Mouse (Mus musculus) thymus, adult 2 months (tissue): ENCODE data around the gene Osgin1. TPM values are rescaled to one million over a fixed set of nuclear protein-coding genes. Genes with fewer than 3 reads are reported as not detected.
A peak's percentile ranks its signal among the peaks of the same experiment; 100 is the strongest.

Experiments used
- DNase-seq: peaks from one replicate; pipeline ENCODE4 v3.0.0; 2021
- H3K27ac ChIP-seq: fragments of 200-500 bp; 2 replicates; pipeline ENCODE4 v1.5.1; 2012; ENCODE audit warnings: low read length, control low read depth; ENCODE audit not compliant: control insufficient read depth, insufficient read depth
- H3K27me3 ChIP-seq: fragments of 200-500 bp; 2 replicates; pipeline ENCODE4 v1.6.1; 2012; ENCODE audit warnings: mild to moderate bottlenecking, low read length, moderate library complexity, mixed read lengths; ENCODE audit not compliant: control insufficient read depth, insufficient read depth
- H3K36me3 ChIP-seq: fragments of 200-500 bp; 2 replicates; pipeline ENCODE4 v1.6.1; 2012; ENCODE audit warnings: mild to moderate bottlenecking, low read length, moderate library complexity; ENCODE audit not compliant: control insufficient read depth, insufficient read depth
- H3K4me1 ChIP-seq: fragments of 200-500 bp; replicated peaks from 2 replicates; pipeline ENCODE4 v1.6.1; 2012; ENCODE audit warnings: low read length; ENCODE audit not compliant: control insufficient read depth, insufficient read depth
- H3K4me3 ChIP-seq: fragments of 200-500 bp; 2 replicates; pipeline ENCODE4 v1.5.1; 2012; ENCODE audit warnings: mild to moderate bottlenecking, low read length, control low read depth, moderate library complexity; ENCODE audit not compliant: control insufficient read depth, insufficient read depth
- CTCF ChIP-seq: fragments of 200-500 bp; IDR thresholded peaks from 2 replicates; pipeline ENCODE4 v1.5.1; 2012; ENCODE audit warnings: mild to moderate bottlenecking, control low read depth, low read length, moderate library complexity, borderline replicate concordance; ENCODE audit not compliant: control insufficient read depth, poor library complexity, insufficient read depth; ENCODE audit errors: extremely low read depth
- POLR2A ChIP-seq: fragments of 200-500 bp; IDR thresholded peaks from 2 replicates; pipeline ENCODE4 v1.6.1; 2012; ENCODE audit warnings: mild to moderate bottlenecking, low read length, control low read depth, moderate library complexity; ENCODE audit not compliant: control insufficient read depth, poor library complexity, insufficient read depth; ENCODE audit errors: extremely low read depth
- WGBS: fragments of 180-500 bp; shearing (Covaris S2); methylation state at CpG from one replicate; pipeline ENCODE4 v1.1.7; 2018; 5-methylcytosine and 5-hydroxymethylcytosine counted together
- polyA plus RNA-seq: library from polyadenylated mRNA; depleted of rRNA; stranded (reverse); fragments of >200 nt; gene quantifications from 2 replicates; pipeline ENCODE4 v1.2.3, GENCODE M21; 2012

Osgin1 gene
- polyA plus RNA-seq, 1 experiment, result 7.8 TPM

DNA sequence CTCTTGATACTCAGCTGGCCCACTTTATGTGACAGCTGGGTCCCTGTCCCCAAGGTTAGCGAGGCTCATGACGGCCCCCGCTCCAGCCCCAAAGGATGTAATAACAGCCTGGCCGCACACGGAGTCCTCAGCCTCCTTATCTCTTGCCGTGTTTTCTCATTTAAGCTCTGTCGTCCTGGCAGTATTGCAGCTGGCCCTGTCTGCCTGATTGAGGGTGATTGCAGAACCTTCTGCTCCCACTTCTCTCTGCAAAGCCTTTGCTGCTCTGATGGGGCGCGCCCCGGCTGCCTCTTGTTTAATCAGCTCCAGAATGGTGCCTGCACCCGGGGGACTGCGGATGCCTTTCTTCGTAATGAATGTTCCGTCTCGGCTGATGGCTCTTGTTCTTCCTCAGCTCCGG, 25.8 kb downstream of the Osgin1 start:
- Histone ChIP-seq H3K36me3 (no peaks in the 10 kb centered on the region), H3K27ac (no peak overlapping the region), H3K27me3 (no peaks in the 10 kb centered on the region), H3K4me1 (no peaks in the 10 kb centered on the region), H3K4me3 (no peak overlapping the region)
- WGBS, result 67% methylated on average over 16 of the region's 16 CpGs
- no peak for DNase-seq
- TF ChIP-seq CTCF, result no peak
- TF ChIP-seq POLR2A, result no peak

DNA sequence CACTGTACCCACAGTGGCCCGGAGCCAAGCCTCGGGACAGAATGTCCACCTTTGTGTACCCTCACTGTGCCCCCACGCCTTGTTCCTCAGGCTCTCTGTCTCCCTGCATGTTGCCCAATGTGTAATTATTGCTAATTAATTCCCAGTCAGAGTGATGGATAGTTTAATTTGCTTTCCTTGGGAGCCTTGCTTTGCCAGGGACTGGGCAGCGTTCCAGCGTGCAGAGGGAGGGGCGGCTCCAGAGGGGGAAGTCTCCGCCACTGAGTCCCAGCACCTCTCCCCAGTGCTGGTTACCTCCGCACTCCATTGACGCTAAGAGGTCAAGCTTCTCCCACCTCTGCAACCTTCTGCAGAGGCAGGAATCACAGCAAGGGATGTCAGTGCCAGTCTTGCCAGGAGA, 27.4 kb downstream of the Osgin1 start:
- no peak overlapping the region for H3K27ac ChIP-seq
- H3K4me1 ChIP-seq, result peaks cover 12% of the 10 kb centered on the region
- no peak for DNase-seq
- 82% methylated on average over 9 of the region's 9 CpGs for WGBS
- H3K27me3 ChIP-seq, result no peaks in the 10 kb centered on the region; the same call in 1 of the 2 replicates
- no peaks in the 10 kb centered on the region for H3K36me3 ChIP-seq
- TF ChIP-seq POLR2A (no peak), CTCF (no peak)
- H3K4me3 ChIP-seq, result no peak overlapping the region

DNA sequence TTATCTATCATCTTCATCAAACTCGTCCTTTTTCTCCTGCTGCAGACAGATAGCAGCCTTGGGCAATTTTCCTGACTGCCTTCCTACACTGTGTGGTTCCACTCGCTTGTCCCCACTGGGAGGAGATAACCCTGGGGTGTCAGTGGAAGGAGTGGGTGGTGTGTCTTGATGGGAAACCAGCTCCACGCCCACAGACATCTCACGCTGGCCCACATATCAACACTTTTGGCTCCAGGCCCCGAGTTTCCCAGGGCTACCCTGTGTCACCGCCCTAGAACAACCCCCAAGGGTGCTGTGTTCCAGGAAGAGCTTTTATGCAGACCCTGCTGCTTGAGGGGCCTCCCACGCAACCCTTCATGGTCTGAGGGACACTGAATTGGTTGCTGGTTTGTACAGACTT, 29.8 kb downstream of the Osgin1 start:
- Histone ChIP-seq H3K27me3 (no peaks in the 10 kb centered on the region; the same call in 1 of the 2 replicates), H3K27ac (no peak overlapping the region), H3K4me1 (peaks cover 16% of the 10 kb centered on the region), H3K36me3 (no peaks in the 10 kb centered on the region), H3K4me3 (no peak overlapping the region)
- DNase-seq, result no peak
- TF ChIP-seq POLR2A (no peak), CTCF (no peak)
- WGBS, result 79% methylated on average over 7 of the region's 7 CpGs

DNA sequence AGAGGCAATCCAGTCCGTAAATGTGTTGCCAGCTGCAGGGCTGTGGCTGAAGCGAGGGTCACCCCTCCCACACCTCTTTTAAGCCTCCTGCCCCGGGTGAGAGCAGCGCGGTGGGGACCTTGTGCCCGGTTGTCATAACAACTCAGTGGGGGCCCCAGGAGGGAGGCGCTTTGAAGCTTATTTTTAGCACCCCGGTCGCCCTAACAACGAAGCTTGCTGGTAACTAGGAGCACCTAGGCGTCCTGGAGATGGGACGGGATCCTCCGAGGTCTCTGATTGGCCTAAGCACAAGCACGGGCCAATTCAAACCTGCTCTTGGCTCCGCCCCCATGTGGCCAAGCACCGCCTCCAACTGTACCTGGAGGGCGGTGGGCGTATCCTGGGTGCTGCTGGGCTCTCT, 32.2 kb downstream of the Osgin1 start:
- Histone ChIP-seq H3K4me3 (no peak overlapping the region), H3K4me1 (peaks cover 16% of the 10 kb centered on the region), H3K27ac (no peak overlapping the region), H3K27me3 (no peaks in the 10 kb centered on the region; the same call in 1 of the 2 replicates), H3K36me3 (no peaks in the 10 kb centered on the region)
- no peak for TF ChIP-seq CTCF
- no peak for TF ChIP-seq POLR2A
- DNase-seq, result peak; percentile 16
- WGBS, result 10% methylated on average over 18 of the region's 18 CpGs

DNA sequence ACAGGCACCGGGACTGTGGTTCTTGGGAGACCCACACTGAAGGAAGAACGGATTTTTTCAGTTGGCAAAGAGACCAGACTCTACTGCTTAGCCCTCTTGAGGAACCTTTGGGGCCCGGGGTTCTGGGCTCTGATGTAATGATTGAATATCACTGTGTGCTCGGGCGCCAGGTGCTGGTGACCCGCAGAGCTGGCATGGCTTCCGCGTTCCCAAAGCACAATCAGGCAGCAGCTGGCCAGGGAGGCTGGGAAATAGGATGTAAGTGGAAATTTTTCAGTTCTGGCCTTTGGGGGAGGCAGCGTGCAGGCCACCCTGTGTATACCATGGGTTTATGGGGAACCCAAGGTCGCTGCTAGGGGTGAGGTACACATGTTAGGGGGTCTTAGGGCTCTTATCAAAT, 32.9 kb downstream of the Osgin1 start:
- H3K36me3 ChIP-seq, result no peaks in the 10 kb centered on the region
- H3K27me3 ChIP-seq, result no peaks in the 10 kb centered on the region; the same call in 1 of the 2 replicates
- 90% methylated on average over 10 of the region's 10 CpGs for WGBS
- H3K27ac ChIP-seq, result no peak overlapping the region
- no peak for DNase-seq
- H3K4me1 ChIP-seq, result peaks cover 16% of the 10 kb centered on the region
- TF ChIP-seq CTCF, result no peak
- no peak for TF ChIP-seq POLR2A
- no peak overlapping the region for H3K4me3 ChIP-seq

DNA sequence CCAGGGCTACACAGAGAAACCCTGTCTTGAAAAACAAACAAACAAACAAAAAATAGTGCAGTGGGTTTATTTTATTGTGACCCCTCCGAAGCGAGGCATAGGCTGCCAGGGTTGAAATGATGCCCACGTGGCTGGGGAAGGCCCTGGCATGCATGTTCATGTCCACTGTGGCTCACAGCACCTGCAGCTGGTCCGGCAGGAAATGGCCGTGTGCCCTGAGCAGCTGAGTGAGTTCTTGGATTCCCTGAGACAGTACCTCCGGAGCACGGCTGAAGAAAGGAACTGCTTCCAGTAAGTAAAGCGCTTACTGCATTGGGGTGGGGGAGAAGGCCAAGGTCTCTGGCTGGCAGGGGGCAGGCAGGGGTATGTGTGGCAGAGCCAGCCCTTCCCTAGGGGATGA, 34.2 kb downstream of the Osgin1 start:
- TF ChIP-seq POLR2A, result no peak
- no peak for TF ChIP-seq CTCF
- Histone ChIP-seq H3K36me3 (no peaks in the 10 kb centered on the region), H3K4me1 (peaks cover 16% of the 10 kb centered on the region), H3K27ac (no peak overlapping the region), H3K4me3 (no peak overlapping the region), H3K27me3 (no peaks in the 10 kb centered on the region; the same call in 1 of the 2 replicates)
- DNase-seq, result no peak
- WGBS, result 91% methylated on average over 8 of the region's 8 CpGs

DNA sequence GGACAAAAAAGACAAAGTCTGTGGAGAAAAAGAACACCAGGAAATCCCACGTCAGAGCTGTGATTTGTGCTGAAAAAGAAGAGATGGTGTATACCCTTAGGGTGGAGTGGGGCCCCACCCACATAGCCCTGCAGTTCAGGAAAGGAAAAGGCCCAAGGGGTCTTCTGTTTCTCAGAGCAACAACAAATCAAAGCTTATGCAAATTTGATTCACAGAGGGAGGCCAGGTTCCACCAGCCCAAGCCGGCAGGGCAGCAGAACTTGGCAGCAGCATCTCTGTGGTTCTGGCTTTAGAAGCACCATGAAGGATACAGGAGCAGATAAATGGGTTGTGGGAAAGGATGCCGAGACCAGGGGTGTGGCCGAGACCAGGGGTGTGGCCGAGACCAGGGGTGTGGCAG, 44.8 kb downstream of the Osgin1 start:
- no peaks in the 10 kb centered on the region for H3K27me3 ChIP-seq
- no peak overlapping the region for H3K4me3 ChIP-seq
- 46% methylated on average over 5 of the region's 5 CpGs for WGBS
- TF ChIP-seq POLR2A (no peak), CTCF (no peak)
- no peaks in the 10 kb centered on the region for H3K4me1 ChIP-seq
- H3K36me3 ChIP-seq, result no peaks in the 10 kb centered on the region
- no peak overlapping the region for H3K27ac ChIP-seq
- no peak for DNase-seq
